Mouse (Mus musculus) limb, embryonic 12.5 days (tissue): ENCODE data around the gene H3f3b. TPM values are rescaled to one million over a fixed set of nuclear protein-coding genes. Genes with fewer than 3 reads are reported as not detected.

ENCODE experiments used
- ATAC-seq: fragments of 200-750 bp; cut with Nextera tagmentation; 2 replicates; pipeline ENCODE4 v1.8.0; 2017; ENCODE audit warnings: low read depth, moderate TSS enrichment; ENCODE audit not compliant: insufficient number of reproducible peaks, insufficient read depth, low FRiP score, low TSS enrichment
- H3K27ac ChIP-seq: fragments of 300-500 bp; sonication (generic); 2 replicates; pipeline ENCODE4 v1.5.1; 2016; ENCODE audit warnings: mild to moderate bottlenecking, moderate library complexity
- H3K27me3 ChIP-seq: fragments of 300-500 bp; sonication (generic); 2 replicates; pipeline ENCODE4 v1.6.1; 2016; ENCODE audit warnings: mild to moderate bottlenecking, moderate library complexity
- H3K36me3 ChIP-seq: fragments of 300-500 bp; sonication (generic); 2 replicates; pipeline ENCODE4 v1.6.1; 2016; ENCODE audit warnings: mild to moderate bottlenecking, moderate library complexity
- H3K4me1 ChIP-seq: fragments of 300-500 bp; sonication (generic); replicated peaks from 2 replicates; pipeline ENCODE4 v1.6.1; 2016
- H3K4me2 ChIP-seq: fragments of 300-500 bp; sonication (generic); 2 replicates; pipeline ENCODE4 v1.6.1; 2016; ENCODE audit warnings: mild to moderate bottlenecking, moderate library complexity
- H3K4me3 ChIP-seq: fragments of 300-500 bp; sonication (generic); replicated peaks from 2 replicates; pipeline ENCODE4 v1.5.1; 2016; ENCODE audit warnings: mild to moderate bottlenecking
- H3K9ac ChIP-seq: fragments of 300-500 bp; sonication (generic); replicated peaks from 2 replicates; pipeline ENCODE4 v1.6.1; 2016; ENCODE audit warnings: mild to moderate bottlenecking, moderate library complexity
- H3K9me3 ChIP-seq: fragments of 300-500 bp; sonication (generic); 2 replicates; pipeline ENCODE4 v1.6.1; 2016; ENCODE audit warnings: mild to moderate bottlenecking, moderate library complexity
- WGBS: fragments of 180-500 bp; shearing (Covaris S2); methylation state at CpG from one replicate; pipeline ENCODE4 v1.1.7; 2016; 5-methylcytosine and 5-hydroxymethylcytosine counted together
- polyA plus RNA-seq: library from polyadenylated mRNA; unstranded; fragments of >200 nt; fragmentation: Nextera tagmentation; extraction: Ambion mirVana; gene quantifications from 2 replicates; pipeline ENCODE4 v1.2.1, GENCODE M21; 2016

The H3f3b gene
- polyA plus RNA-seq, 1 experiment from 2014 or later = 2,474 TPM

DNA sequence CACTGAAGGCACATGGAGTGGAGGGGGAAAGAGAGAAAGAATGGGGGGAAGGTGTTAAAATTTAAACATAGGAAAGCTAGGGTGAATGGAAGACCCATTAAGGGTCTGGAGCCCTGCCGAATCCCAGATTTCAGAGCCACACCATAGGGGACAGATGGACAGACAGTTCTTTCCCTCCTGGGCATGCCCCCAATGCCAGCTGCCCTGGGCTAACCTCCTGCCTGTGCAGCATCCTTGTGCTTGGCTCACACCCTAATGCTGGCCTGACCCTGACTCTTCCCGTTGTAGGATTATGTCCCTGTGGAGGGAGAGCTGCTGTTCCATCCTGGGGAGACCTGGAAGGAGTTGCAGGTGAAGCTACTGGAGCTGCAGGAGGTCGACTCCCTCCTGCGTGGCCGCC, 30.1 kb downstream of the H3f3b start:
- no peak overlapping the region for H3K4me2 ChIP-seq
- H3K9me3 ChIP-seq = no peaks in the 10 kb centered on the region
- no peaks in the 10 kb centered on the region for H3K4me1 ChIP-seq
- no peak overlapping the region for H3K4me3 ChIP-seq
- H3K27ac ChIP-seq = no peak overlapping the region
- peaks cover 18% of the 10 kb centered on the region for H3K27me3 ChIP-seq
- H3K9ac ChIP-seq = no peak overlapping the region
- H3K36me3 ChIP-seq = no peaks in the 10 kb centered on the region
- no peak for ATAC-seq
- WGBS = 77% methylated on average over 5 of the region's 5 CpGs

DNA sequence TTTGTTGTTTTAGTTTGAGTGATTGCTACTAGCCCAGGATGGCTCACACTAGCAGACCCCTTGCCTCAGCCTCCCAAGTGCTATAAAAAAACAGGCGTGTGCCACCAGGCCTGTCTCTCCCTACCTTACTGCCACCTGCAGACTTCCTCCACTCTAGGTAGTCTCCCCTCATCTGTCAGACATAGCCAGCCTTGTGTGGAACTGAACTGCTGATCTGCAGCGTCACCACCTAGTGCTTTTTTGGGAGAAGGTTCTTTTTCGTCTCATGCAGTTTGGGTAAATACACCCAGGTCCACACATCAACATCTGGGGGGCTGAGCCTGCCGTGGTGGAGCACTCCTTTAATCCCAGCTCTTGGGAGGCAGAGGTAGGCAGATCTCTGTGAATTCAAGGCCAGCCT, 30.7 kb downstream of the H3f3b start:
- H3K4me3 ChIP-seq = no peak overlapping the region
- WGBS = 71% methylated on average over 4 of the region's 4 CpGs
- H3K9me3 ChIP-seq = no peaks in the 10 kb centered on the region
- no peak overlapping the region for H3K4me2 ChIP-seq
- no peak overlapping the region for H3K27ac ChIP-seq
- H3K36me3 ChIP-seq = no peaks in the 10 kb centered on the region
- peaks cover 18% of the 10 kb centered on the region for H3K27me3 ChIP-seq
- H3K9ac ChIP-seq = no peak overlapping the region
- no peaks in the 10 kb centered on the region for H3K4me1 ChIP-seq
- no peak for ATAC-seq

DNA sequence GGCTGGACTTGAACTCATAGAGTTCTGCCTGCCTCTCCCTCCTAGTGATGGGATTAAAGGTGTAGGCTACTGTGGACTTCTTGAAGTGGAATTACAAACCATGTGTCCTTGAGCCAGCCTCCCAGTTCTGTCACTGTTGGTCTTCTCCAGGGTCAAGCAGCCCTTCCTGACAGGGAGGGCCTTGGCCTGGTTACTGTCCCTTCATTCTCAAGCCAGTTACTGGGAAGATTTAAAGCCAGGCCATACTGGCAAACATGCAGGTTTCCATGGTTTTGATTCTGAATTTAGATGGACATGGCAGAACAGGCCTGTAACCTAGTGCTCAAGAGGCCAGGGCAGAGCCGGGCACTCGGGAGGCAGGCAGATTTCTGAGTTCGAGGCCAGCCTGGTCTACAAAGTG, 32.5 kb downstream of the H3f3b start:
- ATAC-seq = no peak
- Histone ChIP-seq H3K4me3 (no peak overlapping the region), H3K27me3 (peaks cover 27% of the 10 kb centered on the region), H3K4me2 (no peak overlapping the region), H3K9me3 (no peaks in the 10 kb centered on the region), H3K4me1 (no peaks in the 10 kb centered on the region), H3K9ac (no peak overlapping the region), H3K36me3 (no peaks in the 10 kb centered on the region), H3K27ac (no peak overlapping the region)
- WGBS = 91% methylated on average over 3 of the region's 3 CpGs

DNA sequence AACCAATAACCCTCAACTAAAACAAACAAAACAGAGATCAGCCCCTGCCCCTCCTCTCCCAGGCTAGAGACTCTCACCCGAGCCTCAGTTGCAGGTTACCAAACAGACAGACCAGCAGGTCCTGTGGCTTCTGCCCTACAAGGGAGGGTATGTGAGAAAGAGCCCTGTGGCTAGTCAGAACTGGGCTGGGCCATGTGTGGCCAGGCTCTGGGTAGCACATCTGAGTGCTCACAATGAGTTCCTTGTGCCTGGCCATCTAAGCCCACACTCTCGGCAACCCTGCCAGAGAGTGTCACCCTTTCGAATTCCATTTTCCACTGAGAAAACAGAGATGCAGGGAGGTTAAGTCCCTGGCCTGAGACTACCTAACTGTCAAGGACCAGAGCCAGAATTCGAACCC, 35.7 kb downstream of the H3f3b start:
- Histone ChIP-seq H3K4me1 (no peaks in the 10 kb centered on the region), H3K4me3 (no peak overlapping the region), H3K27me3 (peaks cover 46% of the 10 kb centered on the region), H3K9me3 (no peaks in the 10 kb centered on the region), H3K27ac (no peak overlapping the region), H3K9ac (no peak overlapping the region), H3K4me2 (no peak overlapping the region), H3K36me3 (no peaks in the 10 kb centered on the region)
- ATAC-seq = no peak
- WGBS = 65% methylated on average over 4 of the region's 4 CpGs

DNA sequence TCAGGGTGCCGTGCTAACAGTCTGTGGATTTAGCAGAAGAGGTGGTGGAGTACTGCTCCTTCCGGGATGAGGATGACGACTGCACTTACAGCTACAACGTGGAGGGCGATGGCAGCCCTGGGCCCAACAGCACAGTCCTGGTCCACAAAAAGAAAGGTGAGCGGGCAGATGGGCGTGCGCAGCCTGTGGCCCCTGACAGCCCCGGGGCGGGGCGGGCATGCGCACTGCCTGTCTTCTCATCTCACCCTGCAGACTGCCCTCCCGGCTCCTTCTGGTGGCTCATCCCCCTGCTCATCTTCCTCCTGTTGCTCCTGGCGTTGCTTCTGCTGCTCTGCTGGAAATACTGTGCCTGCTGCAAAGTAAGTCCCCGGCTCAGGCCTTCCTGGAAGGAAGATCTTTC, 38.1 kb downstream of the H3f3b start:
- 34% methylated on average over 15 of the region's 15 CpGs for whole genome bisulfite sequencing
- H3K4me1 ChIP-seq = no peaks in the 10 kb centered on the region
- no peak for ATAC-seq
- peak overlapping the region; percentile 27 for H3K4me2 ChIP-seq
- H3K9ac ChIP-seq = 0 out of 2 replicates have a peak overlapping the region, but pooled peaks have one; percentile 24
- H3K4me3 ChIP-seq = 0 out of 2 replicates have a peak overlapping the region, but pooled peaks have one; percentile 8
- no peaks in the 10 kb centered on the region for H3K9me3 ChIP-seq
- H3K36me3 ChIP-seq = no peaks in the 10 kb centered on the region
- H3K27me3 ChIP-seq = peaks cover 52% of the 10 kb centered on the region
- no peak overlapping the region for H3K27ac ChIP-seq

DNA sequence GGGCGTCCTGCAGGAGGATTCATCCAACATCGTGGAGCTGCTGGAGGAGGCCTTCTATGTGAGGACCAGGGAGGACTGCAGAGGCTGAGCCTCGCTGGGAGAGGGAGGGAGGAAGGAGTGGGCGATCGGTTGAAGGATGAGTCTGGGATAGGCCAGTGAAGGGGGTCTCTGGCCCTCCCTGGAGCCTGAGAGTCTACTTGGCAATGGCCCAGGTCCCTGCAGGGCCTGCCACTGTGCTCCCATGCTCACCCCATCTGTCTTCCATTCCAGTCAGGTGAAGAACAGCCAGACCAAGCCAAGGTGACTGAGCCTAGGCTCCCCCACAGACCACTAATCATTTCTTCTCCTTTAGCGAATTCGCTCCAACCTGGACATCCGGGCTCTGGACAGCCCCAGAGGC, 44.5 kb downstream of the H3f3b start:
- Histone ChIP-seq H3K4me2 (no peak overlapping the region), H3K9ac (no peak overlapping the region), H3K36me3 (no peaks in the 10 kb centered on the region), H3K27ac (no peak overlapping the region), H3K4me3 (no peak overlapping the region), H3K9me3 (no peaks in the 10 kb centered on the region), H3K4me1 (no peaks in the 10 kb centered on the region), H3K27me3 (peaks cover 43% of the 10 kb centered on the region)
- 87% methylated on average over 8 of the region's 8 CpGs for WGBS
- no peak for ATAC-seq

DNA sequence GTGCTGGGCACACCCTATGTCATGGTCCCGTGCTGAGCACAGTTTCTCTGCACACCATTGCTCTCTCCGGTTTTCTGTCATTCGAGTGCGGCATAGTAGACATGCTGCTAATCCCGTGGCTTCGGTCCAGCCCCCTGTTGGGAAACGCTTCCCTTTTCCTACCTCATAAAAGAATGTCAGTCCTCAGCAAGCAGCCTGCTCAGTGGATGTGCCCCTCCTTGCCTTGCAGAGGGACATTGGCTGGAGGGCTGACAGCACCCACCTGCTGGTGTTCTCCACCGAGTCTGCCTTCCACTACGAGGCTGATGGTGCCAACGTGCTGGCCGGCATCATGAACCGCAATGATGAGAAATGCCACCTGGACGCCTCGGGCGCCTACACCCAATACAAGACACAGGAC, 45.3 kb downstream of the H3f3b start:
- Histone ChIP-seq H3K36me3 (no peaks in the 10 kb centered on the region), H3K4me3 (no peak overlapping the region), H3K9ac (no peak overlapping the region), H3K27ac (no peak overlapping the region), H3K9me3 (no peaks in the 10 kb centered on the region), H3K4me2 (no peak overlapping the region), H3K27me3 (peaks cover 44% of the 10 kb centered on the region), H3K4me1 (no peaks in the 10 kb centered on the region)
- WGBS = 89% methylated on average over 15 of the region's 15 CpGs
- no peak for ATAC-seq

DNA sequence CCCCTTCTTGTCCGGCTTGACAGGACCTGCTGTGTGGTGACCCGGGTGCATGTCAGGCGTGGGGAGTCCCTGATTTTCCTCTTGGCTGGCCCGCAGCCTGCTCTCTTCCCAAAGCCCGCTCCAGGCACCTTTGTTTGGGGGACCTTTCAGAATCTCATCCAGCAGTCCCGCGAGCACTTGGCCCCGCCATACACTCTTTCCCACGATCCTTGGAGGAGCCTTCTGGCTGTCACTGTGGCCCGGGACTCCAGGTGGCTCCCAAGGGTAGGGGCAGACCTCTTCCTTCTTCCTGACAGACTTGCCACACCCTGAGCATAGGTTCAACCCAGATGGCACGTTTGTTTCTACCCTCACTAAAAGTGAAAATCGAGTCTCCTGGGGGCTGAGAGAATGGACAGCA, 52.2 kb downstream of the H3f3b start:
- Histone ChIP-seq H3K4me3 (peak overlapping the region; percentile 46), H3K9me3 (no peaks in the 10 kb centered on the region), H3K27me3 (peaks cover 72% of the 10 kb centered on the region), H3K9ac (no peak overlapping the region), H3K4me2 (peak overlapping the region; percentile 74), H3K27ac (no peak overlapping the region), H3K4me1 (peaks cover 8% of the 10 kb centered on the region), H3K36me3 (no peaks in the 10 kb centered on the region)
- no peak for ATAC-seq
- WGBS = 40% methylated on average over 12 of the region's 12 CpGs

DNA sequence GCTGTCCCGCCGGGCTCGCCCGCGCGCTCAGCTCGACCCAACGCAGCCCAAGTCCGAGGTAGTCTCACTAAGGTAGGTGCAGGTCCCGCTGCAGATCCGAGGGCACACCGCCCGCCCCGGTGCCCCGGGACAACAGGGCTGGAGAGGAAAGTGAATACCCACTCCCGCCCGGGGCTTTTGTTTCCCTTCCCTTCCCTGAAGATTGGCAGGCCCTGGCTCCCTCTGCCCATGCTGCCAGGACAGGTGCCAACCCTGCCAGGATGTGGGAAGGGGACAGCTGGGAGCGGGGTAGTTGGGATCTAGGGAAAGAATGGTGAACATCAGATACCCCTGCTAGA, 52.7 kb downstream of the H3f3b start:
- Histone ChIP-seq H3K4me2 (peak overlapping the region; percentile 74), H3K4me1 (peaks cover 8% of the 10 kb centered on the region), H3K36me3 (no peaks in the 10 kb centered on the region), H3K9ac (peak overlapping the region; percentile 47), H3K27ac (no peak overlapping the region), H3K4me3 (peak overlapping the region; percentile 46), H3K27me3 (peaks cover 72% of the 10 kb centered on the region), H3K9me3 (no peaks in the 10 kb centered on the region)
- no peak for ATAC-seq
- 2% methylated on average over 18 of the region's 18 CpGs for WGBS

DNA sequence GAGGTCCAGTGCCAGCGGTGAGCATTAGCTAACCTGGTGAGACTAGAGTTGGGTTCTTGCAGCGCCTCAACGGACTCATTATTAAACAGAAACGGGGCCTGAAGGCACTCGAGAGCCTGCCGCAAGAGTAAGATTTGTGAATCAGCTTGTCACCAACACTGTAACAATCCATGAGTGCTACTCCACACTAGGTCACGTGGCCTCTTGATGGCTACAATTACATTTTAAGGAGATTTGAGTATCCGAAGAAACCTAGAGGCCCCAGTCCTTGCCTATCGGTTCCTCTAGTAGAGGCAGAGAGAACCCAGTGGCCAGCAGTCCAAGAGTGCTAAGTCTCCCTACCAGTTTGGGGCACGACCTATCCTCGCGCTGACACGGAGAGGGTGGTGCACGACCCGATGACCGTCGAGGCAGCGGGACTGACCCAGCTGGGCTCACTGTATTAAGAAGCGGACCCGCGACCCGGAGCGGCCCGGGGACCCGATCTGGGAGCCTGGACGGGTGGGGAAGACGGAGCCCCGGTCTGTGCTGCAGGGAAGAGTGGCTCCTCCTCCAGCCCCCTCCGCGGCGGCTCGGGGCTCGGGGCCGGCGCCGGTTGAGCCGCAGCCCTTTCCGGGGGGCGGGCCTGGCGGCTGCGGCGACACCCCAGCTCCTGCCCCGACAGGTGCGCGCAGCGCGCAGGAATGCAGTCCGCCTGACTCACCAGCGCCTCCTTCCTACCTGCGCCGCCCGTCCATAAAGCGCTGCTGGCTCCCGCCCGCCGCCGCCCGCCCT, 53.3 kb downstream of the H3f3b start, which contains the start of gene Itgb4:
Itgb4 (plus strand) TSS at position 401 of the 774 bp plus-strand sequence.
- WGBS = 10% methylated on average over 50 of the region's 58 CpGs
- H3K36me3 ChIP-seq = no peaks in the 10 kb centered on the region
- H3K4me1 ChIP-seq = peaks cover 8% of the 10 kb centered on the region
- H3K4me3 ChIP-seq = peak within 1 kb of the TSS; percentile 46
- peaks cover 67% of the 10 kb centered on the region for H3K27me3 ChIP-seq
- peak within 1 kb of the TSS; percentile 47 for H3K9ac ChIP-seq
- peak within 1 kb of the TSS; percentile 74 for H3K4me2 ChIP-seq
- no peak within 1 kb of the TSS for H3K27ac ChIP-seq
- ATAC-seq = 0 out of 2 replicates have a peak, but pooled peaks have one; percentile 57
- H3K9me3 ChIP-seq = no peaks in the 10 kb centered on the region
